Mouse (Mus musculus) heart, adult 11 months (tissue): ENCODE measurements around the gene Pigk.

ENCODE experiments used
- DNase-seq: peaks from one replicate; pipeline ENCODE4 v3.0.0; 2022

The Pigk gene

GRCm38 (mm10) chr3:152733011-152733410, 19.1 kb downstream of the Pigk start:
- peak; percentile 2 for DNase-seq

- peak; percentile 19 for DNase-seq
These were observed 19.6 kb downstream of the Pigk start for GRCm38 (mm10) chr3:152733513-152733912.

DNA sequence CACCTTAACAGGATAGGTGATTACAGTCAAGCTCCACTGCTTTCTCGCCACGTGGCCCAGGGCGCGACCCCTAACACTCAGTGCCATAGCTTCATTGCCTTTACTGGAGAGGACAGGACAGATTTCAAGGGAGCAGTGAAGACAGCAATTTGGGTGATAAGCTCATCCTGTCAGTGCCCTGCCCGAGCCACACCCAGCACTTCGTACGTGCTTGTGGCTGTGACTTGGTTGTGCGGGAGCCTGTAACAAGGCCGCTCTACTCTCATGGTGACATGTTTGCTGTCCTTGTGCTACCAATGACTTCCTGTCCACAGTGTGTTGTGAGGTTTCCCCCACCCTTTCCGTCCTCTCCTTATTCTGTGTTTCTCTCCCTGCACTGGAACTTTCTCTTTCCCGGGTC, 20.2 kb downstream of the Pigk start:
- DNase-seq = no peak

DNA sequence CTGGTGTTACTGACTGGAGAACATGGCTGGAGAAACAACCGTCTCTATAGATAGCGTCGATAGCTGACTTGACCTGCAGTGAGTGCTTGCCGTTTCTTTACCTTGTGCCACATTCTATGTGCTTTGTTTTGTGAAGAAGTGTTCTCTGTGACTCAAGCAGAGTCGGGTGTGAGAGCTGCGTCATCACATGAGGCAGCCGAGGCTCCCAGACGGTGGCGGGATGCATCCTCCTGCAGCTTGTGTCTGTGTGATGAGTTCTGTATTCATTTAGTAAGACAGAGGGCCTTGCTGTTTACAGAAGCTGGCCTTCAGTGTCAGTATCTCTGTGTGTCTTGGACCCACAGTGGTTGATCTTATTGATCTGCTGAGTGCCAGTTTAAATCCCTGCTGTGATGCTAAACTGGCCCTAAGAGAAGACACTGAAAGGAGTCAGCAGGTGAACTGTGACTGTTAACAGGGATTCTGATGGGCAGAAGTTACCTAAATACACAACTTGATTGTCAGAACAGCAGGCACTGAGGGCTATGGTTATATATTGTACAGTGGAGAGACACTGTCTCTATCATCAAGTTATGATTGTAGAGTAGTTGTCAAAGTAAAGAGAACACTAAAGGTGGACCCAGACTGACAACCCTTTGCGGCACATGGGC, 21.8 kb downstream of the Pigk start:
- DNase-seq = peak; percentile 34

DNA sequence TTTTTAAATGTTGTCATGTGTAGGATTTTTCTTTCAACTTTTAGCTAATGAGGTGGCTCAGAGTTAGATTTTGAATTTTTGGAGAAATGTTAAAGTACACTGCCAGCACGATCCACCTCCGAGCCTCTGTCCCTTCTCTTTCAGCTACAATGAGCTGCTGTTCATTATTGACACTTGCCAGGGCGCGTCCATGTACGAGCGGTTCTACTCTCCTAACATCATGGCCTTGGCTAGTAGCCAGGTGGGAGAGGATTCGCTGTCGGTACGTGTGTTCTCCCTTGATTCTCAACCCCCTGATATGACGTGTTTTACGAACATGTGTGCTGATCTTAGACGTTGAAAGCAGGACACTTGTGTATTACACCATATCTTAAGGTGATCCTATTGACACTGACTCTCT, 30.4 kb downstream of the Pigk start:
- DNase-seq = peak; percentile 63

DNA sequence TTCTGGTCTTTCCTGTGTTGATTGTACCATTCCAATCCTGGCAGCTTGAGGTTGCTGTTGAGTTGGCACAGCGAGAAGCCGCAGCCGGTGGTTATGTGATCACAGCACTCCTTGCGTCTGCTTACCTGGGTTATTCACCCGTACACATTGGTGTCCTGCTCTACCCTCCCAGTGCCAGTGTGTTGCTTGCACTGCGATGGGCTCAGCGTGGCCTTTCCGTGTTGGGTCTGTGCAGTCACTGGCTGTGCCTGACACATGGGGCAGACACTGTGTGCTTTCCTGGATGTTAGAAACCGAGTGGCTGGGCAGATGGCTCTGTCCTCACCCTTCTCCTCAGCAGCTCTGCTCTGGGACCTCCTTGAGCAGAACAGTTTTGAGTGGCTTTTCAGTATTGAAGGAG, 31.7 kb downstream of the Pigk start:
- peak; percentile 70 for DNase-seq

DNA sequence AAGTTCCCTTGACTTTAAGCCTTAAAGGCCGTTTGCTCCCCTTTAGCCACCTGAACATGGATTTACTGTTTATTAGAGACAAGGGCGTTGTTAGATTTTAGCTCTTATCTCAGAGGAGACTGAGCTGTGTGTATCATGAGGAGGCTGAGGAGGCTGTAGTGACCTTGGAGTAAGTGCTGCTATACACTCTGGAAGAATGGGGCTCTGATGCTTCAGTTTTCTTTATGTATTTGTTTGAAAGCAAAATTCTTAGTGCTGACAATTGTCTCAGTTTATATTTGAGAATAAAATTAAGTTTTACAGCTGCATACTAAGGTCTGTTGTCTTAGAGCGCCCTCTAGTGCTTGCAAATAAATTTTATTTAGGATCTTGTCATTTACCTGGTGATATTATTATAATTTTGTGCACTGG, 35.6 kb downstream of the Pigk start:
- DNase-seq = peak; percentile 51

DNA sequence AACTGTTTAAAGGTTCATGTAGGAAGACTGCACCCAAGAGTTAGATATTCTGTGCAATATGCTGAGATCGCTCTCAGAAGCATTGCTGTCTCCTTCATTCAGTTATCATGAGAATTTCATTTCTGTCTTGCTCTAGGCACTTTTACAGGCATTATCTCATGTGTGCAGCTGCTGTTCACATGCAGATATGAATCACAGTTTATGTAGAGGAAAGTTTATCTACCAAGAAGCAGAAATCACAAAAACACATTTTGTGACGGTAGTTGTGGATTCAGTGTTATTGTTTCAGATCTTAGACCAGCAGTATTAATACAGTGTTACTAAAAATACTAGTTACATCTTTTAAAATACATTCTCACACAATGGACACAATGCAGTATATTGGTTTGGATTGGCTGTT, 36.0 kb downstream of the Pigk start:
- DNase-seq = peak; percentile 9

DNA sequence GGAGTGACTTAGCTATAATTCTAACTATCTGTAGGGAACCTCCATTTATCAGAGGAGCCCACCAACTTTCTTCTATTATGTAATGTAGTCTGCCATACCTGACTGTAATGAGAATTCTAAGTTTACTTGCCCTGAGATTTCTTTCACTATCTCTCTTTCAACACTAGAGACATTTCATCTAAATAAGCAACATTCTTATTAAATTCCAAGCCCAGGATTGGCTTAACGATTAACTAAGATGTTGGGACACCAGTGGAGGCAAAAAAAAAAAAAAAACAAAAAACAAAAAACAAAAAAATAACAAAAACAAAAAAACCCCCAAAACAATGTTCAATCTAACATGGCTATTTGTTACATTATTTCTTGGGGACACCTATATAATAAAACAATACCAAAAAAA, 39.0 kb downstream of the Pigk start:
- DNase-seq = no peak

DNA sequence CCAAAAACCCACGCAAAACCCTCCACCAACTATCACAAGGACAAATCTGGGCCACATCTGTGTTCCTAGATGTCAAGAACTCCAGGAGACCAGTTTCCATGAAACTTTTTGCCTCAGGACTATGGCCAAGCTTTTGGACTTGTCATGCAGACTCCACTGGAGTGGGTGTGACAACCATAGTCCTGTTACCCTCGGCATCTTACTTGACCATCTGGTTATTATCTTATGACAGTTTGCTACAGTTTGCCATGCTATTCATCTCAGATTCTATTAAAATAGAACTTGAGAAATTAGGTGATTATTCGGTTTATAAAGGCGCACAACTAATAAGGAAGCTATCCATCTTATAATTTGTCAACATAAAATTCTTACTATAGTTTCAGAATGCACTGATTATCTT, 39.4 kb downstream of the Pigk start:
- no peak for DNase-seq

DNA sequence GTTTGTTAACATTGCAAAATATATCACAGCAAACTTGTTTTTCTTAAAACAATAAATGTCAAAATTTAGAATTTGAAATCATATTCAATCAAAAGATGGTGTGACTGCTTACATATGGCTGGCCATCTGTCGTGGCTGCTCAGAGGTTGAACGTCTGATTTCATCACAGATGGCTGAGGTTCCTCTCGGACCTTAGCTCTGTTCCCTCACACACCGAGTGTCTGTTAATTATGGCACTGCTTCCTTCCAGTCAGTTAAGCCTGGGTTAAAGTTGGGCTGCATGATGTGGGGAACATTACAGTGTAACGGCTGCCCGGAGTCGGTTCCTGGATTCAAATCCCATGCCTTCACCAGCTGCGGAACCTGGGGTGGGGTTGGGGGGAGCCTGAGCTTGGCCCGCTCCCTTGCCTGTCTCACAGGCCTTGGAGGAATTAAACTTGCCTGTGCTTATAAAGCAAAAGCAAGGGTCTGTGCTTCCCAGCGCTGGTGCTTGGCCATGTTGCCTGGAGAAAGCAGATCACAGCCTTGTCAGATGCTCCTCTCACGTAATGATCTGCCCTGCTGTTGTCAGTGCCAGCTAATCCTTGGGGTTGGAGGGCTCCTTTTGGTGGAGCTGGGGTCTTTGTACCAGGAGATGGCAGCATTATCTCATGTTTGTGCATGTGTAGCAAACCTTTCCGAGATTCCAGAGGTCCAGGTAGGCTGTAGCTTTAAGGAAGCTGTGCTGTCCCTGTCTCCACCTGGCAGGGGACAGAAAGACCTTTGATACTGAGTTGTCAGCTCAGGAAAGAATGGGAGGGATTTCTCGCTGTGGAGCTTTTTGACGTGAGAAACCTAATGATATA, 40.2 kb downstream of the Pigk start:
- DNase-seq = no peak

- no peak for DNase-seq
These were observed 41.6 kb downstream of the Pigk start for GRCm38 (mm10) chr3:152755515-152755914.

DNA sequence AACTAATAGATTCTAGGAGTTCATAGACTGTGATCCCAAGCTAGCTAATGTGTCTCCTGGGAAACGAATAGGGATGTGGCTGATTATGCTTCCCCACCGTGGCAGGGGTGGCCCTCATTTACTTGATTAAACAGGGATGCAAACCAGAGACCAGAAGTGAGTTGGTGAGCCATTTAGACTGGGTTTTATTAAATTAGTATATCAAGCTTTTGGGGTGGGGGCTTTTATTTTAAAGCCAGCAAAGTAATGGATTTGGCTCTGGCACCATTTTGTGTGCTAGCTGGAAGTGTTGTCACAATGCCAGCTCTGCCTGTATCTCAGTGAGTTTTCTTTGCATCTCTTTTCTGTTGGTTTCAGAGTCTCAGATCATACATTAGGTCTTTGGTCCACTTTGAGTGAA, 43.0 kb downstream of the Pigk start:
- no peak for DNase-seq

DNA sequence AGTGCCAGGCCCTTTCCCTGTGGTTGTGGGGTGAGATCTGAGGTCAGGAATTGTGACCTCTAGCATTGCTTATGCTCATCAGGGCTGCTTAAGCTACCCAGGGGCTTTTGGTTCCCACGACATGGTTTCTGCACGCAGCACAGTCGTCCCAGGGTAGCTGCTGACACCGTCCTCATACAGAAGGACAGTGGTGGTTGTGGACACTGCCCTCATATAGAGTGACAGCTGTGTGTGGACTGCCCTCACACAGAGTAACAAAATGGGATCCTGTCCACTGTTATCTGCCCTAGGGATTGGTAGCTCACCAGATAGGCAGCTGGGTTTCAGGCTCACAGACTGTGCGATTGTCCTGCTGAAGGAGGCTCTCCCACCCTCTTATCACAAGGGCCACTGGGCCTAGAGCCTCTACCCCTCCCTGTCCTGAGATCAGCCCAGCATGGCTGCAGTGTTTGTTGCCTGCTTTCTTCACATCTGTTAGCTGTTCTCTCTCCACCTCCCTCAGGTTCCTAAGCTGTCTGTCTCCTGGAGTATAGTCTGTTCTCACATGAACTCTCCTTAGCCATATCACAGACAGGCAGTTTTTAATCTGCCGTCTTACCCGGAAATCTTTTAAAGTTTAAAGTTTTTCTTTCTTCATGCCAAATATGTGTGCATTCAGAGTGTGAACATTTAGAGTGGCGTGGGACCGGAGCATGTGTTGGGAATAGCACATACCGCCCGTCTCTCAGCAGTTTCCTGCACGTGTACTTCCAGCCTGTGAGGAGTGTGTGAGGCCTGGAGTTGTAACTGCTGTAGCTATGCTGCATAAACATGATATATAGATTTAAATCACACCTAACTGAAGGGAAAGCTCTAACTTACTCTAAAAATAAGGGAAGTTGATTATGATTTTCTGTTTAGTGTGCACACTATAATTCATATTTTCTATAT, 43.8 kb downstream of the Pigk start:
- DNase-seq = no peak

- DNase-seq = no peak
These were observed 44.7 kb downstream of the Pigk start for GRCm38 (mm10) chr3:152758500-152759032.

DNA sequence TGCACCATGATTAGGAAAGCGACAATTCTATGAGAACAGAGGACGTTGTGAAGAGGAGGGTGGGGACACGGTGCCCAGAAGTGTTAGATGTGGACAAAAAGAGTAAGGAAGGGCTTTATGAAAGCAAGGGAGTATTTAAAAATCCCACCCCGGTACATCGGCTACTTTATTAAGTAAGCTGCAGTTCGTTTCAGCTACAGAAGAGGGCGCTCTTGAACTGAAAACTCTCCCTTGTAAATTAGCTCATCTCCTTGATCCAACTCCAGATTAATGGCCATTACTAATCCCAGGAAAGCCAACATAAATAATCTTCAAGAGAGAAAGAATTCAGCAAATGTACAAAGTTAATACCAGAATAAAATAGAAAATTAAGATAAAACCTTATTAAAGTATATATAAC, 47.2 kb downstream of the Pigk start:
- DNase-seq = peak; percentile 85

- peak; percentile 92 for DNase-seq
These were observed 47.8 kb downstream of the Pigk start for GRCm38 (mm10) chr3:152761661-152762060.

DNA sequence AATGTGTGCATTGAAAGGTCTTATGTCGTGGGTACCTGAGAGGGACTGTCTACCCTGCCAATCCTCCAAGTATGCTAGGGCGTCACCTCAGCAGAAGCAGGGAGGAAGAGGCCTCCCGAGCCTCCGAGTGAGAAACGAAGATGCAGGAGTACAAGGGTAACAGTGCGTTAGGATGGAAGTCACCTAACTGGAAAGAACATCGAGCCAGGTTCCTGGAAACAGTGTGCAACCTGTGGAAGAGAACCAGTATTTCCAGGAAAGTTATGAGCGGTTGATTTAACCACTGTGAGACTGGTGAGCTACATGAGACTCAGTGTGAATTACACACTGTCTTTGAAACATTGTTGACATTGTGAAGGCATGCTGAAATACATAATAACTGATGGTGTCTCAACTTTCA, 48.4 kb downstream of the Pigk start:
- peak; percentile 49 for DNase-seq

- DNase-seq = peak; percentile 93
These were observed 49.4 kb downstream of the Pigk start for GRCm38 (mm10) chr3:152763139-152763882.

GRCm38 (mm10) chr3:152764516-152765312, 50.8 kb downstream of the Pigk start:
- DNase-seq = peak; percentile 62

GRCm38 (mm10) chr3:152767485-152767884, 53.6 kb downstream of the Pigk start:
- DNase-seq = no peak
